Mouse (Mus musculus) forebrain, embryonic 11.5 days (tissue): Measurements from ENCODE around the gene Cacna1g. TPM values are rescaled to one million over a fixed set of nuclear protein-coding genes. Genes with fewer than 3 reads are reported as not detected.

Experiments used
- ATAC-seq: fragments of 200-750 bp; cut with Nextera tagmentation; replicated peaks from 2 replicates; pipeline ENCODE4 v1.8.0; 2017; ENCODE audit warnings: moderate TSS enrichment; ENCODE audit not compliant: low FRiP score
- DNase-seq: peaks from one replicate; pipeline ENCODE4 v3.0.0-alpha.2; 2017; ENCODE audit warnings: low spot score
- H3K27ac ChIP-seq: fragments of 300-500 bp; sonication (generic); 2 replicates; pipeline ENCODE4 v1.5.1; 2014; ENCODE audit warnings: low read depth, low read length
- H3K27me3 ChIP-seq: fragments of 300-500 bp; sonication (generic); 2 replicates; pipeline ENCODE4 v1.6.1; 2014; ENCODE audit warnings: mild to moderate bottlenecking, low read length, mixed read lengths; ENCODE audit not compliant: control insufficient read depth, insufficient read depth
- H3K36me3 ChIP-seq: fragments of 300-500 bp; sonication (generic); 2 replicates; pipeline ENCODE4 v1.6.1; 2014; ENCODE audit warnings: mild to moderate bottlenecking, low read length, moderate library complexity, mixed read lengths; ENCODE audit not compliant: control insufficient read depth, insufficient read depth
- H3K4me1 ChIP-seq: fragments of 300-500 bp; sonication (generic); replicated peaks from 2 replicates; pipeline ENCODE4 v1.6.1; 2014; ENCODE audit warnings: low read length, mixed read lengths; ENCODE audit not compliant: control insufficient read depth, insufficient read depth
- H3K4me2 ChIP-seq: fragments of 300-500 bp; sonication (generic); 2 replicates; pipeline ENCODE4 v1.6.1; 2014; ENCODE audit warnings: low read depth, mild to moderate bottlenecking, low read length, moderate library complexity, mixed read lengths; ENCODE audit not compliant: severe bottlenecking
- H3K4me3 ChIP-seq: fragments of 300-500 bp; sonication (generic); 2 replicates; pipeline ENCODE4 v1.5.1; 2014; ENCODE audit warnings: low read depth, low read length
- H3K9ac ChIP-seq: fragments of 300-500 bp; sonication (generic); 2 replicates; pipeline ENCODE4 v1.6.1; 2014; ENCODE audit warnings: low read length
- H3K9me3 ChIP-seq: fragments of 300-500 bp; sonication (generic); 2 replicates; pipeline ENCODE4 v1.6.1; 2016; ENCODE audit warnings: low read length, mixed read lengths; ENCODE audit not compliant: control insufficient read depth
- WGBS: fragments of 180-500 bp; shearing (Covaris S2); extraction: QIAGEN DNeasy Blood & Tissue Kit; methylation state at CpG from one replicate; pipeline ENCODE4 v1.1.7; 2014; 5-methylcytosine and 5-hydroxymethylcytosine counted together
- polyA plus RNA-seq: library from polyadenylated mRNA; unstranded; fragments of >200 nt; fragmentation: Nextera tagmentation; extraction: Ambion mirVana; gene quantifications from 2 replicates; pipeline ENCODE4 v1.2.1, GENCODE M21; 2014

The Cacna1g gene
- polyA plus RNA-seq, 1 experiment from 2014 or later: 17.4 TPM

DNA sequence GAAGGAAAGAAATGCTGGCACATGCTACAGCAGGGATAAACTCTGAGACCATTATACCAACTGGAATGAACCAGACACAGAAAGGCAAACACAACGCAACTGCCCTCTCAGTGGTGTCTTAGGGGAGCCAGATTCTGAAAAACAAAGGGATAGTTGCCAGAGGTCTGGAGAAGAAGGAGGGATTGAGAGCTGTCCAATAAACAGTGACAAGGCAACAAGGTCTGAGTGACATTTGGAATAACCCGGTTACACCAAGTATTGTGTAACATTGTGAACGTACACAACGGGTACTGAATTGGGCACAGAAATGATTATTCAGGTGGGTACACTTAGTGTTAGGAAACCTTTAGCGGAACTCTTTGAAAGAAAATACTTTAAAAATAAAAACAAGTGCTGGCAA lies 111.9 kb downstream of the Cacna1g start:
- Histone ChIP-seq H3K27me3 (no peaks in the 10 kb centered on the region), H3K4me3 (no peak overlapping the region), H3K4me1 (no peaks in the 10 kb centered on the region), H3K36me3 (no peaks in the 10 kb centered on the region), H3K27ac (no peak overlapping the region), H3K9me3 (no peaks in the 10 kb centered on the region; the same call in 1 of the 2 replicates), H3K4me2 (no peak overlapping the region), H3K9ac (no peak overlapping the region)
- ATAC-seq: no peak
- no peak for DNase-seq
- 92% methylated on average over 5 of the region's 5 CpGs for WGBS

DNA sequence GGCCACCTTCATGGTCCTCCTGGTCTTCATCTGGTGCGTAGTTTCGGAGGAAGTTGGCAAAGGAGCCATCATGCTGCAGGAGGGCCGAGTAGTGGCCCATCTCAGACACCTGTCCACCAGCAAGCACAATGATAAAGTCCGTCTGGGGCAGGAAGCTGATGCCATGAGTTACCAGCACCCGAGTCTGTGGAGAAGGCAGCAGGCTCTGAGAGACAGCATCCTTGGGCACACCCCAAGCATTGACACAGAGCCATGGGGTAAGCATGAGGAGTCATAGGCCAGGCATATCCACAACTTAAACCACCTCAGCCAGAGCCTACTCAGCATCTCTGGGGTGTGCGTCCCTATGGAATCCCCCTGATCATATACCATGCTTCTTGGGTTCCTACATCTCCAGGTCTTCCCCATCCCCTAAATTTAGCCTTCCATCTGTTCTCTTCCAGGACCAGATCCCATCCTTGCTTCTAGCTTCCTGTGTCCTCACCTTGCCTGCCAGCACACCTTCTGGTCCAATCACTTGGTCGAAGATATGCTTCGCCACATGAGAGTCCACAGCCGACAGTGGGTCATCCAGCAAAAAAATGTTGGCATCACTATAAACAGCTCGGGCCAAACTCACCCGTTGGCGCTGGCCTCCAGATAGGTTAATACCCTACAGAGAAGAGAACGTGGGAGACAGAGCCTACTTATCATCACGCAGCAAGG lies 112.7 kb downstream of the Cacna1g start:
- Histone ChIP-seq H3K4me3 (no peak overlapping the region), H3K9me3 (no peaks in the 10 kb centered on the region; the same call in 1 of the 2 replicates), H3K9ac (no peak overlapping the region), H3K27me3 (no peaks in the 10 kb centered on the region), H3K36me3 (no peaks in the 10 kb centered on the region), H3K27ac (no peak overlapping the region), H3K4me1 (no peaks in the 10 kb centered on the region), H3K4me2 (no peak overlapping the region)
- 91% methylated on average over 14 of the region's 14 CpGs for WGBS
- DNase-seq: no peak
- no peak for ATAC-seq

DNA sequence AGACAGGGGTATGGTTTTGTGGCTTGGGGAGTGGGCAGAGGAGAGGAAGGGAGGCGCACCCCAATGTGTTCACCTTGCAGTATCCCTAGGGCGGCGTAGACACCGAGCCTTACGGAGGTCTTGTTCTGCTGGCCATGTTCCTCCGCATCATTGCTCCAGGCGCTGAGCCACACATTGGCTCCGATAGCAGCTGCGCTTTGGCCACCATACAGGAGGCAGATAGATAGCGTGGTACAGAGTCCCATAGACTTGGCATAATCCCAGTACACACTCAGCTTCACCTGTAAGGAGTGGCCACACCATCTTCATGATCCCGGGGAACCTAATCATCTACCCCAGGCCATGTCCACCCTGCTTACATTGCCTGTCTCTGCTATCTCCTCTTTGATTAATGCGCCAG lies 114.8 kb downstream of the Cacna1g start:
- Histone ChIP-seq H3K4me2 (no peak overlapping the region), H3K9me3 (no peaks in the 10 kb centered on the region), H3K9ac (no peak overlapping the region), H3K27me3 (no peaks in the 10 kb centered on the region), H3K4me3 (no peak overlapping the region), H3K36me3 (no peaks in the 10 kb centered on the region), H3K4me1 (no peaks in the 10 kb centered on the region), H3K27ac (no peak overlapping the region)
- 97% methylated on average over 12 of the region's 12 CpGs for WGBS
- ATAC-seq: no peak
- DNase-seq: no peak

Other genes starting within 250 kb of the Cacna1g start
- gene Wfikkn2, start 228.2 kb downstream of the Cacna1g start, polyA plus RNA-seq: 1.9 and 2.9 TPM in 2 replicates
- 0.68 and 1.4 TPM in 2 replicates for gene Gm21885, start 192.3 kb downstream of the Cacna1g start, polyA plus RNA-seq
- 132 and 136 TPM in 2 replicates for gene Luc7l3, start 152.2 kb downstream of the Cacna1g start, polyA plus RNA-seq
- 24.1 and 25.8 TPM in 2 replicates for gene Ankrd40, start 146.2 kb downstream of the Cacna1g start, polyA plus RNA-seq
- gene Abcc3, start 81.2 kb downstream of the Cacna1g start, polyA plus RNA-seq: 0.49 and 0.57 TPM in 2 replicates
- gene Spata20, start 12.0 kb upstream of the Cacna1g start, polyA plus RNA-seq: 0.17 TPM in 1 of 2 replicates, not detected in the other
- 0.48 and 0.64 TPM in 2 replicates for gene Epn3, start 25.8 kb upstream of the Cacna1g start, polyA plus RNA-seq
- gene Mycbpap, start 47.5 kb upstream of the Cacna1g start, polyA plus RNA-seq: 1.9 and 4.8 TPM in 2 replicates
- gene Rsad1, start 75.1 kb upstream of the Cacna1g start, polyA plus RNA-seq: 2.9 and 3.7 TPM in 2 replicates
- gene Chad, start 90.8 kb upstream of the Cacna1g start, polyA plus RNA-seq: not detected in 2 replicates
- 6.3 and 6.9 TPM in 2 replicates for gene Acsf2, start 127.7 kb upstream of the Cacna1g start, polyA plus RNA-seq
- 226 and 244 TPM in 2 replicates for gene Lrrc59, start 155.6 kb upstream of the Cacna1g start, polyA plus RNA-seq
- gene Mrpl27, start 179.6 kb upstream of the Cacna1g start, polyA plus RNA-seq: 122 and 125 TPM in 2 replicates
- 57.2 and 60.0 TPM in 2 replicates for gene Eme1, start 179.8 kb upstream of the Cacna1g start, polyA plus RNA-seq
- gene Xylt2, start 203.3 kb upstream of the Cacna1g start, polyA plus RNA-seq: 18.0 and 19.8 TPM in 2 replicates
- not detected in 2 replicates for gene Gm11541, start 230.3 kb upstream of the Cacna1g start, polyA plus RNA-seq